Mouse (Mus musculus): ENCODE measurements around the gene Sva. TPM values are rescaled to one million over a fixed set of nuclear protein-coding genes. Genes with fewer than 3 reads are reported as not detected.

The Sva gene
- polyA plus RNA-seq (2014; fragmentation: Illumina TruSeq; extraction: RNeasy Lipid Tissue Mini Kit (QIAGEN cat#74804); ENCODE audit: low read depth, low replicate concordance): not detected

DNA sequence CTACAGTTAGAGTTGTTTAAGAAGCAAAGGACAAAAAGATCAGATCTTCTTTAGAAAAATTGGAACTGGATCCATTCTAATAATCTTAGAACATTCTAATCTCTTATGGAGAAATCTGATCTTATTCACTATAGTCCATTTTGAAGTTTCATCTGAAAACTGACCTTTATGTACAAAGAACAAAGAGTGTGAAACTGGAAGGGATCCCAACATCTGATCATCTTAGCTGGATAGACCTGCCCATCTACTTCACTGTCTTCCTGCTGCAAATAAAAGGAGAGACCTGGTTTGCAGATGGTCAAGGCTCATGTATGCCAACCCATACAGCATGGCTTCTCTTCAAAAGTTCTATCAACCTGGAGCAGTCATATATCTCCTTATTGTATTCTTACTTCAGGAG is at the start of gene Sva:
Gene Sva, plus strand, starts transcription at position 301 of the 400 bp plus-strand sequence.

Other genes with a start within 250 kb of the Sva start
- not detected for gene Pip, start 190.9 kb upstream of the Sva start, polyA plus RNA-seq (2014; fragmentation: Illumina TruSeq; extraction: RNeasy Lipid Tissue Mini Kit (QIAGEN cat#74804); ENCODE audit: low read depth, low replicate concordance)
- gene Sval2, start 185.4 kb upstream of the Sva start, polyA plus RNA-seq (2014; fragmentation: Illumina TruSeq; extraction: RNeasy Lipid Tissue Mini Kit (QIAGEN cat#74804); ENCODE audit: low read depth, low replicate concordance): not detected
- gene Sval1, start 86.8 kb upstream of the Sva start, polyA plus RNA-seq (2014; fragmentation: Illumina TruSeq; extraction: RNeasy Lipid Tissue Mini Kit (QIAGEN cat#74804); ENCODE audit: low read depth, low replicate concordance): not detected
- gene Sval3, start 70.3 kb upstream of the Sva start, polyA plus RNA-seq (2014; fragmentation: Illumina TruSeq; extraction: RNeasy Lipid Tissue Mini Kit (QIAGEN cat#74804); ENCODE audit: low read depth, low replicate concordance): not detected
- gene Tas2r139, start 102.5 kb downstream of the Sva start, polyA plus RNA-seq (2014; fragmentation: Illumina TruSeq; extraction: RNeasy Lipid Tissue Mini Kit (QIAGEN cat#74804); ENCODE audit: low read depth, low replicate concordance): not detected
- gene Tas2r144, start 176.9 kb downstream of the Sva start, polyA plus RNA-seq (2014; fragmentation: Illumina TruSeq; extraction: RNeasy Lipid Tissue Mini Kit (QIAGEN cat#74804); ENCODE audit: low read depth, low replicate concordance): not detected
- 85.7 TPM for gene Gstk1, start 207.5 kb downstream of the Sva start, polyA plus RNA-seq (2014; fragmentation: Illumina TruSeq; extraction: RNeasy Lipid Tissue Mini Kit (QIAGEN cat#74804); ENCODE audit: low read depth, low replicate concordance)
- gene Tmem139, start 223.6 kb downstream of the Sva start, polyA plus RNA-seq (2014; fragmentation: Illumina TruSeq; extraction: RNeasy Lipid Tissue Mini Kit (QIAGEN cat#74804); ENCODE audit: low read depth, low replicate concordance): 22.2 TPM
- 19.3 TPM for gene Casp2, start 226.6 kb downstream of the Sva start, polyA plus RNA-seq (2014; fragmentation: Illumina TruSeq; extraction: RNeasy Lipid Tissue Mini Kit (QIAGEN cat#74804); ENCODE audit: low read depth, low replicate concordance)
- not detected for gene Clcn1, start 248.3 kb downstream of the Sva start, polyA plus RNA-seq (2014; fragmentation: Illumina TruSeq; extraction: RNeasy Lipid Tissue Mini Kit (QIAGEN cat#74804); ENCODE audit: low read depth, low replicate concordance)